Mouse (Mus musculus): ENCODE results near the gene Mrpl39.

The Mrpl39 gene

GRCm38 (mm10) chr16:84698708-84699107 is 36.8 kb downstream of the Mrpl39 start:
- no peak for DNase-seq (ENCODE audit: low read depth)

- no peak for DNase-seq (ENCODE audit: low read depth)
Observed at GRCm38 (mm10) chr16:84696178-84696577, 39.4 kb downstream of the Mrpl39 start.

- no peak for DNase-seq (ENCODE audit: low read depth)
Observed at GRCm38 (mm10) chr16:84681991-84682390, 53.6 kb downstream of the Mrpl39 start.

GRCm38 (mm10) chr16:84680760-84681159 is 54.8 kb downstream of the Mrpl39 start:
- no peak for DNase-seq (ENCODE audit: low read depth)

- DNase-seq (ENCODE audit: low read depth), result no peak
Observed at GRCm38 (mm10) chr16:84677292-84677691, 58.2 kb downstream of the Mrpl39 start.
